Mouse (Mus musculus) kidney, adult 2 months (tissue): ENCODE measurements around the gene Wdr13.

Experiments
- CTCF ChIP-seq: fragments of 200-500 bp; conservative IDR thresholded peaks from 2 replicates; pipeline ENCODE4 v1.5.1; 2011; ENCODE audit warnings: low read depth, mild to moderate bottlenecking, control low read depth, low read length, moderate library complexity, mixed read lengths; ENCODE audit not compliant: insufficient read depth, insufficient read length
- POLR2A ChIP-seq: fragments of 200-500 bp; IDR thresholded peaks from one replicate; pipeline ENCODE4 v1.6.1; 2011; ENCODE audit warnings: low read depth, low read length, control low read depth

GRCm38 (mm10) chrX:8095546-8095945, 37.1 kb downstream of the Wdr13 start:
- TF ChIP-seq CTCF (no peak), POLR2A (no peak)
